Mouse (Mus musculus): ENCODE measurements around the gene Bik.

The Bik gene

GRCm38 (mm10) chr15:83547144-83547543 is 20.5 kb downstream of the Bik start:
- no peak for DNase-seq

GRCm38 (mm10) chr15:83550137-83550536 is 23.5 kb downstream of the Bik start:
- no peak for DNase-seq

GRCm38 (mm10) chr15:83553831-83554230 is 27.2 kb downstream of the Bik start:
- no peak for DNase-seq

- peak; percentile 93 for DNase-seq
Measured at GRCm38 (mm10) chr15:83555161-83555974, 28.7 kb downstream of the Bik start.

- no peak for DNase-seq
Measured at GRCm38 (mm10) chr15:83560941-83561477, 34.3 kb downstream of the Bik start.

GRCm38 (mm10) chr15:83562626-83563270 is 36.1 kb downstream of the Bik start:
- peak; percentile 96 for DNase-seq

GRCm38 (mm10) chr15:83563327-83563856 is 36.7 kb downstream of the Bik start, which contains the start of the genes Tspo and Mcat:
Tspo (plus strand) TSS chr15:83563592.
Mcat (minus strand) TSS chr15:83563787.
- peak; percentile 79 for DNase-seq

GRCm38 (mm10) chr15:83563857-83564651 is 37.4 kb downstream of the Bik start:
- DNase-seq: peak; percentile 75

GRCm38 (mm10) chr15:83565434-83565833 is 38.8 kb downstream of the Bik start:
- DNase-seq: peak; percentile 36

- no peak for DNase-seq
Measured at GRCm38 (mm10) chr15:83566006-83566405, 39.3 kb downstream of the Bik start.

- no peak for DNase-seq
Measured at GRCm38 (mm10) chr15:83567728-83568127, 41.1 kb downstream of the Bik start.

GRCm38 (mm10) chr15:83568544-83568943 is 41.9 kb downstream of the Bik start:
- DNase-seq: no peak

- DNase-seq: no peak
Measured at GRCm38 (mm10) chr15:83569682-83570081, 43.0 kb downstream of the Bik start.

- no peak for DNase-seq
Measured at GRCm38 (mm10) chr15:83570641-83571040, 44.0 kb downstream of the Bik start.

- no peak for DNase-seq
Measured at GRCm38 (mm10) chr15:83571636-83572035, 45.0 kb downstream of the Bik start.

GRCm38 (mm10) chr15:83572132-83572531 is 45.5 kb downstream of the Bik start:
- DNase-seq: no peak

- no peak for DNase-seq
Measured at GRCm38 (mm10) chr15:83573606-83574005, 46.9 kb downstream of the Bik start.

GRCm38 (mm10) chr15:83574731-83575351 is 48.2 kb downstream of the Bik start:
- DNase-seq: peak; percentile 64

GRCm38 (mm10) chr15:83575543-83575942 is 48.9 kb downstream of the Bik start:
- DNase-seq: no peak

- DNase-seq: no peak
Measured at GRCm38 (mm10) chr15:83576651-83577050, 50.0 kb downstream of the Bik start.

- DNase-seq: no peak
Measured at GRCm38 (mm10) chr15:83582931-83583330, 56.3 kb downstream of the Bik start.

Data from lung, postnatal 10 days (tissue).